Mouse (Mus musculus) MEL (cell line): Measurements from ENCODE around the gene Klhl42. TPM values are rescaled to one million over a fixed set of nuclear protein-coding genes. Genes with fewer than 3 reads are reported as not detected.

Experiments
- DNase-seq: peaks from one replicate; pipeline ENCODE4 v3.0.0; 2011; ENCODE audit warnings: low read depth, low spot score
- H3K27ac ChIP-seq: 2 replicates; pipeline ENCODE4 v1.5.1; 2012; ENCODE audit warnings: low read depth, mild to moderate bottlenecking, control low read depth, low read length, moderate library complexity; ENCODE audit not compliant: control insufficient read depth
- H3K27me3 ChIP-seq, 2 experiments: fragments of 150-350 bp in 1 of 2; sonication (generic) in 1 of 2; 2 replicates each; pipeline ENCODE4 v1.6.1; 2012; ENCODE audit warnings: low read length in 2 of 2, mild to moderate bottlenecking in 2 of 2, improper control_type of control experiment in 1 of 2, moderate library complexity in 1 of 2; ENCODE audit not compliant: insufficient read depth in 2 of 2, control insufficient read depth in 1 of 2
- H3K36me3 ChIP-seq, 2 experiments: 2 replicates each; pipeline ENCODE4 v1.6.1; 2012 to 2014; ENCODE audit warnings: low read length in 2 of 2, improper control_type of control experiment in 1 of 2, inconsistent platforms in 1 of 2, mild to moderate bottlenecking in 1 of 2; ENCODE audit not compliant: insufficient read depth in 2 of 2, control insufficient read depth in 1 of 2
- H3K4me1 ChIP-seq, 2 experiments: fragments of 150-350 bp in 1 of 2; sonication (generic) in 1 of 2; 2 replicates each; pipeline ENCODE4 v1.6.1; 2012; ENCODE audit warnings: low read length in 2 of 2, improper control_type of control experiment in 1 of 2, mild to moderate bottlenecking in 1 of 2; ENCODE audit not compliant: insufficient read depth in 2 of 2, control insufficient read depth in 1 of 2
- H3K4me3 ChIP-seq, 2 experiments: fragments of 150-350 bp in 1 of 2; sonication (generic) in 1 of 2; 2 replicates each; pipeline ENCODE4 v1.5.1; 2012; ENCODE audit warnings: low read depth in 2 of 2, low read length in 2 of 2, mild to moderate bottlenecking in 2 of 2, moderate library complexity in 2 of 2, control low read depth in 1 of 2, improper control_type of control experiment in 1 of 2; ENCODE audit not compliant: control insufficient read depth in 1 of 2, insufficient read depth in 1 of 2
- H3K79me2 ChIP-seq: 2 replicates; pipeline ENCODE4 v1.6.1; 2012; ENCODE audit warnings: mild to moderate bottlenecking, low read length, moderate library complexity; ENCODE audit not compliant: control insufficient read depth, poor library complexity, insufficient read depth
- H3K9ac ChIP-seq: 2 replicates; pipeline ENCODE4 v1.6.1; 2012; ENCODE audit warnings: low read depth, mild to moderate bottlenecking, control low read depth, low read length, moderate library complexity; ENCODE audit not compliant: control insufficient read depth, poor library complexity, severe bottlenecking
- H3K9me3 ChIP-seq: fragments of 150-350 bp; sonication (generic); replicated peaks from 2 replicates; pipeline ENCODE4 v1.6.1; 2012; ENCODE audit warnings: mild to moderate bottlenecking, low read length, improper control_type of control experiment, moderate library complexity; ENCODE audit not compliant: insufficient read depth
- BHLHE40 ChIP-seq: IDR thresholded peaks from 2 replicates; pipeline ENCODE4 v1.6.1; 2012; ENCODE audit warnings: low read depth, mild to moderate bottlenecking, inconsistent platforms, low read length, improper control_type of control experiment, borderline replicate concordance
- CHD1 ChIP-seq: IDR thresholded peaks from 2 replicates; pipeline ENCODE4 v1.6.1; 2012; ENCODE audit warnings: low read depth, mild to moderate bottlenecking, inconsistent platforms, low read length, improper control_type of control experiment
- CHD2 ChIP-seq: IDR thresholded peaks from 2 replicates; pipeline ENCODE4 v1.6.1; 2011; ENCODE audit warnings: low read length, improper control_type of control experiment
- CTCF ChIP-seq, 3 experiments: IDR thresholded peaks in 2 of 3; conservative IDR thresholded peaks in 1 of 3; 2 replicates each; pipeline ENCODE4 v1.5.1; 2011 to 2012; ENCODE audit warnings: low read length in 3 of 3, low read depth in 2 of 3, mild to moderate bottlenecking in 2 of 3, improper control_type of control experiment in 1 of 3, inconsistent platforms in 1 of 3, mixed read lengths in 1 of 3, moderate library complexity in 1 of 3; ENCODE audit not compliant: control insufficient read depth in 1 of 3, insufficient read depth in 1 of 3, poor library complexity in 1 of 3, severe bottlenecking in 1 of 3
- E2F4 ChIP-seq: IDR thresholded peaks from 2 replicates; pipeline ENCODE4 v1.6.1; 2011; ENCODE audit warnings: low read depth, low read length, improper control_type of control experiment, borderline replicate concordance
- ELF1 ChIP-seq: IDR thresholded peaks from 2 replicates; pipeline ENCODE4 v1.6.1; 2014; ENCODE audit warnings: low read depth, mild to moderate bottlenecking, inconsistent platforms, low read length, improper control_type of control experiment, moderate library complexity
- EP300 ChIP-seq, 2 experiments: IDR thresholded peaks; 2 replicates each; pipeline ENCODE4 v1.6.1; 2011; ENCODE audit warnings: improper control_type of control experiment in 2 of 2, low read length in 2 of 2, low read depth in 1 of 2, mild to moderate bottlenecking in 1 of 2
- ETS1 ChIP-seq: IDR thresholded peaks from 2 replicates; pipeline ENCODE4 v1.6.1; 2012; ENCODE audit warnings: low read depth, mild to moderate bottlenecking, inconsistent platforms, low read length, improper control_type of control experiment, moderate library complexity
- GABPA ChIP-seq: IDR thresholded peaks from 2 replicates; pipeline ENCODE4 v1.6.1; 2012; ENCODE audit warnings: low read depth, mild to moderate bottlenecking, inconsistent platforms, low read length, improper control_type of control experiment, moderate library complexity
- GATA1 ChIP-seq: IDR thresholded peaks from 2 replicates; pipeline ENCODE4 v1.6.1; 2011; ENCODE audit warnings: low read depth, low read length, improper control_type of control experiment
- HCFC1 ChIP-seq: IDR thresholded peaks from 2 replicates; pipeline ENCODE4 v1.6.1; 2012; ENCODE audit warnings: low read depth, mild to moderate bottlenecking, inconsistent platforms, low read length, improper control_type of control experiment, moderate library complexity
- JUND ChIP-seq: IDR thresholded peaks from 2 replicates; pipeline ENCODE4 v1.6.1; 2011; ENCODE audit warnings: low read depth, mild to moderate bottlenecking, improper control_type of control experiment, low read length
- KAT2A ChIP-seq: conservative IDR thresholded peaks from 2 replicates; pipeline ENCODE4 v1.6.1; 2012; ENCODE audit warnings: low read depth, low read length, improper control_type of control experiment, inconsistent platforms
- MAFK ChIP-seq: IDR thresholded peaks from 2 replicates; pipeline ENCODE4 v1.6.1; 2011; ENCODE audit warnings: low read depth, mild to moderate bottlenecking, low read length, improper control_type of control experiment, borderline replicate concordance
- MAX ChIP-seq: IDR thresholded peaks from 2 replicates; pipeline ENCODE4 v1.6.1; 2011; ENCODE audit warnings: low read length, improper control_type of control experiment
- MAZ ChIP-seq: IDR thresholded peaks from 2 replicates; pipeline ENCODE4 v1.6.1; 2012; ENCODE audit warnings: low read depth, mild to moderate bottlenecking, inconsistent platforms, low read length, improper control_type of control experiment
- MEF2A ChIP-seq: IDR thresholded peaks from 2 replicates; pipeline ENCODE4 v1.6.1; 2014; ENCODE audit warnings: low read depth, mild to moderate bottlenecking, inconsistent platforms, low read length, improper control_type of control experiment; ENCODE audit not compliant: poor library complexity, insufficient replicate concordance, severe bottlenecking; ENCODE audit errors: extremely low read depth
- MXI1 ChIP-seq: IDR thresholded peaks from 2 replicates; pipeline ENCODE4 v1.6.1; 2011; ENCODE audit warnings: mild to moderate bottlenecking, low read depth, low read length, improper control_type of control experiment
- MYB ChIP-seq: IDR thresholded peaks from 2 replicates; pipeline ENCODE4 v1.6.1; 2011; ENCODE audit warnings: mild to moderate bottlenecking, low read depth, low read length, improper control_type of control experiment
- MYC ChIP-seq: IDR thresholded peaks from 2 replicates; pipeline ENCODE4 v1.6.1; 2011; ENCODE audit warnings: low read depth, mild to moderate bottlenecking, low read length, improper control_type of control experiment, moderate library complexity
- NELFE ChIP-seq: IDR thresholded peaks from 2 replicates; pipeline ENCODE4 v1.6.1; 2011; ENCODE audit warnings: low read depth, low read length, improper control_type of control experiment
- NRF1 ChIP-seq: IDR thresholded peaks from 2 replicates; pipeline ENCODE4 v1.6.1; 2014; ENCODE audit warnings: low read depth, mild to moderate bottlenecking, inconsistent platforms, low read length, improper control_type of control experiment, moderate library complexity; ENCODE audit not compliant: poor library complexity, insufficient read depth, severe bottlenecking
- POLR2A ChIP-seq, 2 experiments: IDR thresholded peaks; 2 replicates each; pipeline ENCODE4 v1.6.1; 2011 to 2012; ENCODE audit warnings: low read length in 2 of 2, mild to moderate bottlenecking in 2 of 2, control low read depth in 1 of 2, improper control_type of control experiment in 1 of 2, low read depth in 1 of 2, moderate library complexity in 1 of 2; ENCODE audit not compliant: control insufficient read depth in 1 of 2, insufficient read depth in 1 of 2, poor library complexity in 1 of 2
- POLR2AphosphoS2 ChIP-seq: IDR thresholded peaks from 2 replicates; pipeline ENCODE4 v1.6.1; 2011; ENCODE audit warnings: low read length, improper control_type of control experiment
- RAD21 ChIP-seq: IDR thresholded peaks from 2 replicates; pipeline ENCODE4 v1.6.1; 2011; ENCODE audit warnings: mild to moderate bottlenecking, low read depth, low read length, improper control_type of control experiment
- RCOR1 ChIP-seq: IDR thresholded peaks from 2 replicates; pipeline ENCODE4 v1.6.1; 2012; ENCODE audit warnings: low read depth, mild to moderate bottlenecking, inconsistent platforms, low read length, improper control_type of control experiment
- SIN3A ChIP-seq: IDR thresholded peaks from 2 replicates; pipeline ENCODE4 v1.6.1; 2012; ENCODE audit warnings: low read length, improper control_type of control experiment, inconsistent platforms
- SMC3 ChIP-seq: IDR thresholded peaks from 2 replicates; pipeline ENCODE4 v1.6.1; 2011; ENCODE audit warnings: low read depth, low read length, improper control_type of control experiment
- TAL1 ChIP-seq: IDR thresholded peaks from 2 replicates; pipeline ENCODE4 v1.6.1; 2012; ENCODE audit warnings: mild to moderate bottlenecking, inconsistent platforms, low read length, moderate library complexity, mixed read lengths
- TBP ChIP-seq: IDR thresholded peaks from 2 replicates; pipeline ENCODE4 v1.8.0; 2011; ENCODE audit warnings: low read depth, low read length, improper control_type of control experiment
- TCF12 ChIP-seq: IDR thresholded peaks from 2 replicates; pipeline ENCODE4 v1.6.1; 2014; ENCODE audit warnings: low read depth, mild to moderate bottlenecking, inconsistent platforms, low read length, improper control_type of control experiment, moderate library complexity
- UBTF ChIP-seq: IDR thresholded peaks from 2 replicates; pipeline ENCODE4 v1.6.1; 2012; ENCODE audit warnings: low read depth, mild to moderate bottlenecking, inconsistent platforms, low read length, improper control_type of control experiment, moderate library complexity, borderline replicate concordance; ENCODE audit not compliant: insufficient read depth
- USF1 ChIP-seq: IDR thresholded peaks from 2 replicates; pipeline ENCODE4 v1.6.1; 2014; ENCODE audit warnings: low read depth, mild to moderate bottlenecking, inconsistent platforms, low read length, improper control_type of control experiment, moderate library complexity
- USF2 ChIP-seq, 2 experiments: IDR thresholded peaks; 2 replicates each; pipeline ENCODE4 v1.6.1; 2011 to 2012; ENCODE audit warnings: improper control_type of control experiment in 2 of 2, low read length in 2 of 2, borderline replicate concordance in 1 of 2, inconsistent platforms in 1 of 2, low read depth in 1 of 2, mild to moderate bottlenecking in 1 of 2; ENCODE audit not compliant: insufficient read depth in 1 of 2
- ZC3H11A ChIP-seq: IDR thresholded peaks from 2 replicates; pipeline ENCODE4 v1.6.1; 2012; ENCODE audit warnings: low read depth, mild to moderate bottlenecking, inconsistent platforms, low read length, improper control_type of control experiment
- ZKSCAN1 ChIP-seq: IDR thresholded peaks from 2 replicates; pipeline ENCODE4 v1.6.1; 2012; ENCODE audit warnings: low read depth, mild to moderate bottlenecking, inconsistent platforms, low read length, improper control_type of control experiment, moderate library complexity
- ZMIZ1 ChIP-seq: IDR thresholded peaks from 2 replicates; pipeline ENCODE4 v1.6.1; 2012; ENCODE audit warnings: low read depth, mild to moderate bottlenecking, inconsistent platforms, low read length, improper control_type of control experiment, moderate library complexity
- ZNF384 ChIP-seq: IDR thresholded peaks from 2 replicates; pipeline ENCODE4 v1.6.1; 2012; ENCODE audit warnings: low read depth, mild to moderate bottlenecking, inconsistent platforms, low read length, improper control_type of control experiment
- polyA plus RNA-seq, 2 experiments: library from polyadenylated mRNA; stranded (reverse) in 1 of 2; unstranded in 1 of 2; fragments of >175 nt in 1 of 2; fragments of >200 nt in 1 of 2; gene quantifications; 2 replicates each; pipeline versions ENCODE4 v1.2.1 to v1.2.4; 2012; ENCODE audit warnings: low replicate concordance in 2 of 2, low read depth in 1 of 2; ENCODE audit not compliant: insufficient read length in 2 of 2, insufficient read depth in 1 of 2, missing spikeins in 1 of 2
- total RNA-seq: library from RNA; depleted of rRNA; stranded (reverse); fragments of 300-350 nt; gene quantifications from 2 replicates; pipeline ENCODE4 v1.2.3, GENCODE M21; 2012

The Klhl42 gene
- total and polyA plus RNA-seq, 3 experiments, result 8.2 to 10.9 TPM; not detected in 1

GRCm38 (mm10) chr6:147088517-147088916 is 2.7 kb upstream of the Klhl42 start:
- Histone ChIP-seq H3K4me1 (peaks cover 5 to 23% of the 10 kb centered on the region in 2 experiments; a peak in 3 of 4 replicates), H3K9ac (no peak overlapping the region), H3K4me3 (no peak overlapping the region), H3K27ac (no peak overlapping the region), H3K79me2 (peaks cover 21% of the 10 kb centered on the region), H3K9me3 (no peaks in the 10 kb centered on the region), H3K36me3 (peaks cover 0 to 15% of the 10 kb centered on the region in 2 experiments; a peak in 2 of 4 replicates), H3K27me3 (no peaks in the 10 kb centered on the region)
- peak; percentile 32 for DNase-seq
- TF ChIP-seq USF2 (IDR thresholded peaks at IDR 0.05; ENCODE audit: borderline replicate concordance in 1 of 2, insufficient read depth in 1 of 2, low read depth in 1 of 2, low read length in 2 of 2) (no peak), RCOR1 (no peak), KAT2A (no peak), MYB (no peak), TAL1 (no peak), CHD1 (no peak), GABPA (no peak), SIN3A (no peak), NRF1 (no peak), E2F4 (no peak), JUND (no peak), MXI1 (no peak), GATA1 (no peak), ETS1 (no peak), ELF1 (no peak), POLR2A (IDR thresholded peaks at IDR 0.05; ENCODE audit: control insufficient read depth in 1 of 2, insufficient read depth in 1 of 2, low read depth in 1 of 2, low read length in 2 of 2, poor library complexity in 1 of 2) (no peak), MAFK (no peak), CHD2 (no peak), CTCF (IDR thresholded peaks at IDR 0.05 in 2 of 3, conservative IDR thresholded peaks at IDR 0.05 in 1 of 3; ENCODE audit: control insufficient read depth in 1 of 3, insufficient read depth in 1 of 3, low read depth in 2 of 3, low read length in 3 of 3, poor library complexity in 1 of 3, severe bottlenecking in 1 of 3) (peak; percentile 9 to 56 (median 29); a peak in 3 of 6 replicates), ZC3H11A (no peak), HCFC1 (no peak), TCF12 (no peak), SMC3 (peak; percentile 49), MYC (peak; percentile 70; the same call in 1 of the 2 replicates), NELFE (no peak), ZMIZ1 (no peak), MAX (no peak), ZNF384 (no peak; the same call in 1 of the 2 replicates), UBTF (no peak), MAZ (no peak), MEF2A (no peak), TBP (no peak), USF1 (peak; percentile 47; the same call in 1 of the 2 replicates), BHLHE40 (no peak), POLR2AphosphoS2 (no peak), ZKSCAN1 (no peak), RAD21 (peak; percentile 39), EP300 (IDR thresholded peaks at IDR 0.05; ENCODE audit: low read depth in 1 of 2, low read length in 2 of 2) (no peak)
